Mouse (Mus musculus) adipocyte (in vitro differentiated cells): Measurements from ENCODE around the gene Smtn.

ENCODE experiments used
- DNase-seq: peaks from one replicate; pipeline ENCODE4 v3.0.0-alpha.2; 2016; ENCODE audit warnings: low spot score

The Smtn gene

DNA sequence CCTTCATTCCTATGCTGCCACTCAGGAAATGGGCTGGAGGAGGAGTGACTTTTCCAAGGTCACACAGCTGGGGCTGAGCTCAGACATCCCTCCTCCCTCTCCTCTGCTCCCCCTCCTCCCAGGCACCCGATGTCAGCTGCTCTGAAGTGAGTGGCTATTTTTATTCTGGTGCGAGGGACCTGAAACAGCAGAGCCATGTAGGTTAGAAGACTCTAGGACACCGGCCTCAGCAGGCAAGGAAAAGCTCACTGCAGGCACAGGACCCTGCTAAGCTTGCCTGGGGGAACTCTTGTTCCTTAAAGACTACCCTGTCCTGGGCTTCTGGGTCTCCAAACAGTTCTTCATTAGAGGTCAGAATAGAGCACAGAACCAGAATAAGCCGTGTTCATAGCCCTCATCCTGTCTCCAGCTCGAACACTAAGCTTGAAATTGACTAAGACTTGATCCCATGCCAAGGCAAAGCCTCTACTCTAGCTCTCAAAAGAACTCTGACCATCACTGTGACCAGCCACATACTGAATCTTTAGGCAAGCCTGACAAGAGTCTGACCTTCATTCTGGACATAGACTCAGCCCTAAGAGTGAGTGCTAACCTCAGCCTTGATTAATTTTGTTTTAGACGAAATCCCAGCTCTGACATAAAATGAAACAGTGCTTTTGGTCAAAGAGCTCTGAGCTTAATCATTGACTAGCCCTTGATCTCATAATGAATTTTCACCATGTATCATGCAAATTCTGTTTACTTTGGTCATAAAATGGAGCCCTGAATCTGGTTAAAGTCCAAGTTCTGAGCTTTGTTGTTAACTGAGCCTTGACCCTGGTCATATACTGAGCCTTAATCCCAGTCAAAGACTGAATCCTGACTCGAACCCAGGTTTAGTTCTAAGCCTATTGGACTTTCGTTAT lies 31.0 kb downstream of the Smtn start:
- DNase-seq: peak; percentile 42

DNA sequence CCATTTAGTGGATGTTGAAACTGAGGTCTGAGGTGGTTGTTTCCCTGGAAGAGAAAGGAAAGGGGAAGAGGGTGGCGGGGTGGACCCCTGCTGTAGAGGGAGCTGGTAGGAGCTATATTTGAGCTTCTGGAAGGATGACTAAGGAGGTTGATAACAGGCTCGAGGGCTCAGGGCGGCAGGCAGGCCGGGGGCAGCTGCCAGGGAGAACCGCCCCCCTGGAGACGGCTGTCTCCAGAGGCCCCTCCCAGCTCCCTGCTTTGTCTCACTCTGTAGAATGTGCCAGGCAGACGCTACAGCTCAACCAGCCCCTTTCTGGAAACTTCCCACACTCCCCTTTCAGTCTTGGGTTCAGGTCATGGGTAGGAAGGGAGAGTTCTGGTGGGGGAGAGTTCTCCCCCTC lies 32.2 kb downstream of the Smtn start:
- no peak for DNase-seq

DNA sequence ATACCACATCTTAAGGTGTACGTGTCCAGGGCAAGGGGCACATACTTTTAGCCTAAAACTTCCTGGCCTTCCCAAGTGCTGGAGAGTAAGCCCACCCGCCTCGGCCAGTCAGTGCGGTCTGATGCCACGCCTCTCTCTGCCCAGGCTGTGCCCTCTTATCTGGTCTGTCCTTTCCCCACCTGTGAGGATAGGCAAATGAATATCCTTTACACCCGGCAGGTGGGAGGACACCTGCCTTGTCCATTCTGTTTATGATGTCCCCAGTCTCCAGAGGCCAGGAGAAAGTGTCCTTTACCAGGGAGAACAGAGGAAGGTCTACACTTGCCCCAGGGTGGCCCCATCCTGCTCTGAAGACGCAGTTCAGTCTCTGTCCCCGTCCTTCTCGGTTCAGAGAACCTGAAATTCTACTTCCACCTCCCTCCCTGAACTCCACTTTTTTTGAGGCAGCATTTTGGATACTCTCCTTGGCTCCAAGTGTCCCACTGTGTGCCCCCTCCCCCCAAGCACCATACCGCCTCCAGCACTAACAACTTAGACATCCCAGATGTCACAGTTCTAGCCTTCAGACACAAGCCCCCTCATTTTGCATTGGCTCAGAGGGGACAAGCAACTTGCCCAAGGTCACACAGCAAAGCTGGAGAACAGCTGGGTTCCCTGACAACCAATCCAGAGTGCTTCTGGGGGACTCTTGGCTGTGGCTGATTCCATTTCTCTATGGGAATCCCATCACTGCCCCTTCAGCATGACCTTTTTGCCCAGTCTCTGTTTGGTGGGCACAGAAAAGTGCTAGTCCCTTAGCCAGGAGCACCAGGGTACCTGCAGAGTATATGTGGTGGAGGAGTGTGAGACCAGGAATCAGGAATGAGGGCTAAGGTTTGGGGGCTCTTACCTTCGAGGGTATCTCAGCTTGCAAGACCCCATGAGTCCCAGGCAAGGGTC lies 36.4 kb downstream of the Smtn start:
- no peak for DNase-seq

DNA sequence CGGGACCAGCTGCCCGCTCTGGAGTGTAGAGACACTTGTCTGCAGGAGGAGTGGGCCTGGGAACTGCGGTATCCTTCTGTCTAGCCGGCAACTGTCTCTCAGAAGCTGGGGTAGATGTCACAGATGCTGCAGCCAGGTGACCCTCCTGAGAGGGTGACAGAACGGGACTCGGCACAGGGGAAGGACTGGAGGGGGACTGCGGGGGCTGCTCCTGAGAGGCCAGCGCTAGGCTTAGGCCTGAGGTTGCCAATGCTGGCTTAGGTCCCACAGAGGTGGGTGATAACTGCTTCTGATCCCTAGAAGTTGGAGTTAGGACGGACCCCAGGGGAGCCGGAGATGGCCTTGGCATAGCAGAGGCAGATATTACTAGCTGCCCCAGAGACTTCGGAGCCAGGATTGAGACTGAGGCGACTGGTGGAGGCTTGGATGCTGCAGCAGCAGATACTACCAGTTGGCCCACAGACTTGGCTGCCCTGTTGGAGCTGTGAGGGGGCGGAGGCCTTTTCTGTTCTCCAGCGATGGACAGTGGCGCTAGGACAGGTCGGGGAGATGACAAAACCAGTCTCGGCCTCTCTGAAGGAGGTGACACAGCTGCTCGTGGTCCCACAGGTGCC lies 37.8 kb downstream of the Smtn start:
- DNase-seq: no peak

DNA sequence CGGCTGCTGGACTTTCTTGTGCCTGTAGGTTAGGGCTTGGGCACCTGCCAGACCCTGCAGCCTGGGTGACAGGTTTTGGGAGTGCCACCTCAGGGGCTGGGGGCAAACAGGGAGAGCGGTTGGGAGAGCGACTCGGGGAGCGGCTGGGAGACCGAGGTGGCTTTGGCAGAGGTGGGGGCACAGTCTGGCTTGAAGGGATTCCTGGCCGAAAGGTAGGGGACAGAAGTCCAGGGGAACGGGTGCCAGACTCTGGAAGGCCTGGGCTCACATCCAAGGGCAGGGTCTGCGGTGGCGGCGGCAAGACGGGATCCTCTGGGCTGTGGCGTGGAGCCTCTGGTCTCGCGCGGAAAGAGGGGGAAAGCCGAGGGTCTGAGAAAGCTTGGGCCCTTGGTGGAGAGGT lies 38.4 kb downstream of the Smtn start:
- DNase-seq: no peak

DNA sequence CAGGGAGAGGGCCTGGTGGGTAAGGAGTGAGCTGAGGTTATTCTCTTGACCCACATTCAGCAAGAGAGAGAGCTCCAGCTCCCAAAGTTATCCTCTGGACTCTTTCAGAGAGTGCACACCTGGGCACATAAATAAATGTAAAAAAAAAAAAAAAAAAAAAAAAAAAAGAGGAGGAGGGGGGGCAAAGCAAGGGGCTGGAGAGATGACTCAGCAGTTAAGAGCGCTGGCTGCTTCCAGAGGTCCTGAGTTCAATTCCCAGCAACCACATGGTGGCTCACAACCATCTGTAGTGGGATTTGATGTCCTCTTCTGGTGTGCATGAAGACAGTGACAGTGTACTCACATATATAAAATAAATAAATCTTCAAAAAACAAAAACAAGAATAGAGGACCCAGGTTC lies 43.1 kb downstream of the Smtn start:
- DNase-seq: no peak

DNA sequence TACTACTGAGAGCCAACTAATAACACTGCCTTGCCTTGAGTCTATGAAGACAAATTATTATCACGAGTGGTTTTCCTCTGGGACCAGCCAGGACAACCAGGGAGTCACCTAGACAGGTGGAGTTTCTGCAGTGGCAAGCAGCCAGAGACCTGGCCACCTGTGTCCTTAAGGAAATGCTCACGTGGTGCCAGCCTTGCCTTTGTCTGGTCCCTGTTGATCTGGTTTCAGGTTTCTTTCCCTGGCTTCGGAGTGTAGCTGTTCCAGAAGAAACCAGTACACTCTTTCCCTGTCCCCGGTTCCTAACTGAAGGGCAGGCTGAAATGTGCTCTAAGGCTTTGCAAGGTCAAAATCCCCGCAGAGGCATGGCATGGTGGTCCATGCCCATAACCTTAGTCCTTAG lies 43.7 kb downstream of the Smtn start:
- no peak for DNase-seq

DNA sequence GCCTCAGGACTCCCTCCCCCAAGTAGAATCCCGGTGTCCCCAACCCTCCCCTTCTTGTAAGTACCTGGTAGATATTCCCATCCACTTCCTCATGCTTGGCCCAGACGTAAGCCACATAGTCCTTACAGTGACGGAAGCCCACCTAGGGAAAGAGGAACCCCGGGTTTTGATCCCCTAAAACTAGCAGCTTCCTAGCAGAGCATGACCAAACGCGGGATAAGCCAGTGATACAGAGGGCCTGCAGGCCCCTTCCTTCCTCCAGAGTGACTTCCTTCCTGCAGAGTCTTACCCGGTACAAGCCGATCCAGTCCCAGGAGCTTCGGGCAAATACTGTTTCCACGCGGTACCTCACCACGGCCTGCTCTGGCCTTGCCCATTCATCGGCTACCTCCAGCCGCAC lies 44.9 kb downstream of the Smtn start:
- no peak for DNase-seq

DNA sequence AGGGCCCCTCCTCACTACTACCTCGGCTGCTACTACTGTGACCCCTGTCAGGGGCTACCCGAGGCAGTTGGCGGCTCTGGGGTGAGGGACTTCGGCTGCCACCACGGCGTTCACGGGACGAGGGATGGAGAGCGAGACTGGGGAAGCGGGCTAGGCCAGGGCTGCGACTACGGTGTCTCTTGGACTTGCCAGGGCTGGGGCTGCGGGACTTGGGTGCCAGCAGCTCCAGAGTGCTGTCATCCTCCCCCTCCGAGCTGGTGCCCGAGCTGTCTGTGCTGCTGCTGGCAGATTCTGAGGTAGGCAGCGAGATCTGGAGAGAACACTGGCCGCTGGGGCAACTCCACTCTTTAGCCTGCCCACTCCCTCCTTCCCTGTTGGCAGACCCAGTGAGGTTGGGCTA lies 45.6 kb downstream of the Smtn start:
- no peak for DNase-seq

DNA sequence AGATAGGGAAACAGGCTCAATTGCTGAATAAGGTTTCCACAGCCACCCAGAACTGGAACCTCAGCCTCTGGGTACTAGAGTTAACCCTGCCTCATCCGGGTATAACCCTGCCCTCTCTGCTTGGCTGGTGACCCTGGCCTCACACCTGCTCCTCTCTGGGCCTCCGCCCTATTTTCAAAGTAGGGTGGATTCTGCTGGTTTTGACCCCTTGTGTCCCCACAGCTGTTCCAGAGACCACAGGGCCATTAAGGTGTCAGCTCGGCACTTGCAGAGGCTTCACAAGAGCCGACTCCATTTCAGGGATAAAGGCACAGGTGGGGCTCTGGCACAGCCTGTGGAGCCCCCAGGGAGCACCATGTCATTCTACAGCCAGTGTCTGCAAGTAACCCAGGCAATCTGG lies 47.7 kb downstream of the Smtn start:
- DNase-seq: no peak

DNA sequence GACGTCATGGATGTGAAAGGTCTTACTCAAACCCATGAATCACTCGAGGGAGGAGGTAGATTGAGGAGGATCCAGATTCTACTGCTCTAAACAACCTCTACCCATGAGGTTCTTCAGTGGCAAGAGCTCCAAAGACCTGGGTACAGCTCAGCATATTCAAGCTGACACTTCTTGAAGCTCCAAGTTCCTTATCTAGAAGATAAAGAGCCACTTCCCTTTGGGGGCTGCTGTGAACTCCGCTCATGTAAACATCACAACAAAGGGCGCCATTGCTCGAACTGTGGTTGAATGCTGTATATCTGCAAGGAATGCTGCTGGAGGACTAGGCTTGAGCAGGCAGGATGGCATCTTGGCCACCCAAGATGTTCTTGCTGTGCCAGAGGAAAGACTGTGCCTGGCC lies 51.4 kb downstream of the Smtn start:
- no peak for DNase-seq

DNA sequence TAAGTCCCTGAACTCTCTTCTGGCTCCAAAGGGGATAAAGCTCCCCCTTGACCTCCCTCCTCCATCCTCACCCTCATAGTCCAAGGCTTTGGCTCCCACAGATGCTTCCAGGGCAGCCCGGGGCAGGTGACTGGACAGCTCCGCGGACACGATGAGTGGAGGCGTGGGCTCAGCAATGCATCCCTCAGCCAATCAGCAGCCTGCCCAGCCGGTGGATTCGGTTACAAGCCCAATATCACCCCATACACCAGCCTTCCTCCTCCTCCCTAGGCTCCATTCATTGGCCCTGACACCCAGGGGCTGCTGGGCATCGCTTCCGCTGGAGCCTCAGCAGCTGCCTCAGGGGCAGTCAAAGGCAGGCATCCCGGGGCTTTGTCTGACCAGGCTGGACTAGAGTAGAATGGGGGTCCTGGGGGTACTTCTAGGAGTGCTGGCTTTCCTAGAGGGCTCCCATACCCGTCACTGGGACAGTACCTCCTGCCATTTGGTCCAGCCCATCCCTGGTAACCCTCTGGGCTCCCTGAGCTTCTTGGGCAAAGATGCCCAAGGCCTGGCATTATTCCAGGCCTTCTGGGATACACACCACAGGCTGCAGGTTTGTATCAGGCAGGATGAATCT lies 52.4 kb downstream of the Smtn start, which contains the start of gene Pla2g3:
Gene Pla2g3 (plus strand): TSS at position 333 of the 619 bp plus-strand sequence.
- no peak for DNase-seq

DNA sequence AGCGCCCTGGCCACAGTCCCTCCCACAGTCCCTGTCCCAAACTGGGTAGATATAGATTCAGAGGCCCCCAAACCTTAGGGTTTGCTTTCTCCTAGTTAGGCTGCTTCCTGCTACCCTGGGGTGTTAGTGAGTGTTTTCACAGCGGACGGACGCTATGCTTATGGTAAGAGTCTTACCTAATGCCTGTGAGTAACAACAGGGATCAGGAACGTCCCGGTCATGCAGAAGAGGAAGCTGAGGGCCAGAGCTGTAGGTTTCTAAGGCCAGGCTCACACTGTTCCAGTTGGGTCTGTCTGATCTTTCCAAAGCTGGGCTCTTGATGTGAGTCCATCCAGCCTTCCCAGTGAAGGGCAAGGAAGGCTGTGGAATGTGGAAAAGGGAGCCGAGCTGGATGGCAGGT lies 54.1 kb downstream of the Smtn start:
- DNase-seq: no peak

DNA sequence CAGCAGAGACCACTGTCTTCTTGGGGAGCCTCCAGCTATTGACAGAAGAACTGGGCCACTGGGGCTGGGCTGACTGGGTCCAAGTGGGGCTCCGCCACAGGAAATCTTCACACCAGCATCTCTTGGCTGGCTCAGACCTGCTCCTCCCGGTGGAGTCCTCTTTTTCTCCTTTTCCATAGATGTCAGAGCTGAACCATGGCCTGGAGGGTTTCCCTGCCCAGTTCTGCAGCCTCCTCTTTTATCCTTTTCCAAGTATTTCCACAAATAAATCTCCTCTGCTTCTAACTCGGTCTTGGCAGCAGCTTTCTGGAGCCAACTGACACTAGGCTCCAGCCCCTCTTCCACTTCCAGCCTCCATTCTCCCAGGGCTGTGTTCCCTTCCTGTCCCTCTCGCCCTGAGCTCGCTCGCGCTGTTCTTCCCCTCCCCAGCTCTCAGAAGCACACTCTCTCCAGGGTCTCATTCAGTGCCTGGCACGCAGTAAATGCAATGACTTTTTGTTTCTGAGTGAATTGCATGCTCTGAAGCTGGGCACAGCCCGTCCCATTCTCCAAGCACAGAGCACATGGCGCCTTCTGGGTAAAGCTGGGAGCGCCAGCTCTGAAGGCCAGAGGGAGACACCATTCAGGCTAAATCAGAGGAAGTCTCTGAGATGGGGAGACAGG lies 56.3 kb downstream of the Smtn start:
- peak; percentile 72 for DNase-seq

DNA sequence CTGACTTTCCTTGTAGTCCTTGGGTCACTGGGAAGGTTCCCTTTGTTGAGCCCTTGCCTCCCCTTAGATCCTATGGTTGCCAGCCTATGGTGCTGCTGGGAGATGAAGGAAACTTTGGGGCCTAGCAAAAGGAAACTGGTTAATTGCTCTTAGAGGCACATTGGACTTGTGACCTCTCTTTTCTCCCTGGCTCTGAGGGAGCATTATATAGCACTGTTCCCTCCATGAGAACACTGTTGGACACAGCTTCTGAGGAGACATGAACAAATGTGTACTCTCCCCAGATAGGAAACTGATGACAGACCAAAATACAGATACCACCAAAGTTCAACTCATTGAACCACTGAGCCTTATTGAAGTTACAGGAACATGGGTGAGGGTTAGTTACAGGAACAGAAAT lies 64.9 kb downstream of the Smtn start:
- DNase-seq: no peak

DNA sequence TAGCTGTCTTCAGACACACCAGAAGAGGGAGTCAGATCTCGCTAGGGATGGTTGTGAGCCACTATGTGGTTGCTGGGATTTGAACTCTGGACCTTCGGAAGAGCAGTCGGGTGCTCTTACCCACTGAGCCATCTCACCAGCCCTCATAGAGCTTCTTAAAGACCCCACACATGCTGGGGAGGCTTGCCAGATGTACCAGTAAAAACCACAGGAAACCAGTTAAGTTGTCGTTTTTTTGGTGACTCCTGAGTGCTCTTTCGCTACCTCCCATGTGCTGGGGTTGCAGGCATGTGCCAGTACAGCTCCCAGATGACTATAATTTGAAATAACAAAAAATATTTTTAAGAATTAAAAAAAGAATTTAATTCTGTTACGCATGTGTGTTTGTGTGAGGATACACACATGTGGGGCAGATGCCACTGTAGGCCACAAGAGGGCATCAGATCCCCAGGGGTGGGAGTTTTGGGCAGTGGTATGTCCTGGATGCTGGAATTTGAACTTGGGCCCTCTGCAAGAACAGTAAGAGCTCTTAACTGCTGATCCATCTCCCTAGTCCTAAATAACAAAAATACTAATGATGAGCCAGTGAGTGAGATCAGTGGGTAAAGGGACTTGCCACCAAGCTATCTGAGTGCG lies 65.8 kb downstream of the Smtn start:
- peak; percentile 28 for DNase-seq

DNA sequence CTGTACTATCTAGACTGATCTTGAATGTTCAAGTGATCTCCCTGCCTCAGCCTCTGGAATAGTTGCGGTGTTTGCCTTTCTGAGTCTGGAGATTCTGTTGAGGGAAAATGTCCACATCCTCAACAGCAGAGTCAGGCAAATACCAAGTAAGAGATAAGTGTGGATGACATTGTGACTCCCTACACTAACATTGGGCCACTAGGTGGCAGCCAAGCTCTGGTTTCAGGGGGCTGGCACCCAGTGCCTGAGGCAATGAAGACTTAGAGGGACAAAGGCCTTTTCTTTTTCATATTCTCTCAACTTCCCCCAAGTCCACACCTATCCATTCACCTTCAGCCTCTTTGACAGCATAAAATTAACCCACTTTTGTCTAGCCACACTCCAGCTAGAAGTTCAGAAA lies 67.9 kb downstream of the Smtn start:
- DNase-seq: peak; percentile 88

DNA sequence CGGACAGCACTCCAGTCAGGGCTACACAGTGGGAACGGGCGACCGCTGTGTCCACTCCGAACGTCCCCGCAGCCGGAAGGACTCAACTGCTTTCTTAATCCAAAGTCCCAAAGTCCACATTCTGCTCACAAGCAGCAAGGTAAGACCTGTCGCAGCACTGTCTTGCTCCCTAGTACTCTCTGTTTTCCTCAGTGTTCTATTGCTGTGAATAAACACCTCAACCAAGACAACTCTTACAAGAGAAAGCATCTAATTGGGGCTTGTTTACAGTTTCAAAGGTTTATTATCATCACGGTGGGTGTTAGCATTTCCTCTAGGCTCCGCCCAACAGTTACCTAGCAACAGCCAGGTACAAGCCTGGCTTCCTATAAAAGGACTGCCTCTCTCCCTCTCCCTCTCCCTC lies 69.0 kb downstream of the Smtn start:
- DNase-seq: no peak
